Mouse (Mus musculus) testis, adult 2 months (tissue): ENCODE measurements at regions not wholly inside any gene's neighbourhood (a gene's known extent, or its start where the extent isn't known, plus 50 kb on each side); places are given as distances from the start of the nearest gene placed in this dataset.

Source experiments
- CTCF ChIP-seq: fragments of 200-500 bp; IDR thresholded peaks from 2 replicates; pipeline ENCODE4 v1.5.1; 2012; ENCODE audit warnings: low read depth, mild to moderate bottlenecking, inconsistent platforms, low read length, moderate library complexity; ENCODE audit not compliant: control insufficient read depth, insufficient read depth, insufficient replicate concordance
- POLR2A ChIP-seq: fragments of 200-500 bp; IDR thresholded peaks from 2 replicates; pipeline ENCODE4 v1.6.1; 2012; ENCODE audit warnings: low read depth, mild to moderate bottlenecking, inconsistent platforms, low read length, moderate library complexity; ENCODE audit not compliant: control insufficient read depth

DNA sequence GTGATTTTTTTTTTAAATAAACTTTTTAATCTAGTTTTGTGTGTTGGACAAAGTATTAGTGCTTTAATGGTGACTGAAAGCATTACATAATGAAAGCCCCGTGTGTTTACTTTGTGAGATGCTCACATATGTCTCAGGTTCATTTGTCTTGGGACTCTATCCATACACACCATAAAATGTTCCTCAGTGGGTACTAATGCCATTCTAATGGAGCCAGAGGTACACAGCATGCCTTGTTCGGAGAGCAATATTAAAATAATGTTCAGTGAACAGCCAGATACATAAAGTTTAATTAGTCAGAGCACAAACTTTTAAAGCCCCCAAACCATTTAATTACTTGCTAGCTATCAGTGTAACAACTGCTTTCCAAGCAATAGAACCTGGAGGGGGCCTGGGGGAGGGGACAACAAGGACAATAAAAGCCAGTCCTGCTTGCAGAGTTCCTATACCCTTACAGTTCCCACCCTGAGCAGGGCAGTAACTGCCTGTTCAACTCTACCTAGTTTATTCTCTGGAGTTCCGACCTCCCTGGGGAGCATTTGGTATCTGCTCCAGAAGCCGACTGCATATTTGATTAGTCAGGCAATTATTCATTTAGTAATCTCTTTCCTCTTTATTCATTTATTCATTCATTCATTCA, 108.0 kb upstream of the Arhgap28 start:
- no peak for TF ChIP-seq CTCF
- TF ChIP-seq POLR2A: no peak
